Mouse (Mus musculus) liver, adult 2 months (tissue): ENCODE data around the gene Gm20388. TPM values are rescaled to one million over a fixed set of nuclear protein-coding genes. Genes with fewer than 3 reads are reported as not detected.

ENCODE experiments used
- DNase-seq: peaks from one replicate; pipeline ENCODE4 v3.0.0-alpha.2; 2011; ENCODE audit warnings: low read depth, low spot score; ENCODE audit errors: extremely low read depth
- H3K27ac ChIP-seq: fragments of 200-500 bp; replicated peaks from 2 replicates; pipeline ENCODE4 v1.5.1; 2012; ENCODE audit warnings: low read depth, mild to moderate bottlenecking, control low read depth, inconsistent platforms, low read length; ENCODE audit not compliant: insufficient read depth
- H3K27me3 ChIP-seq: fragments of 200-500 bp; 2 replicates; pipeline ENCODE4 v1.6.1; 2012; ENCODE audit warnings: mild to moderate bottlenecking, moderate library complexity, low read length, inconsistent platforms; ENCODE audit not compliant: control insufficient read depth, insufficient read depth
- H3K36me3 ChIP-seq: fragments of 200-500 bp; 2 replicates; pipeline ENCODE4 v1.6.1; 2012; ENCODE audit warnings: low read length, inconsistent platforms; ENCODE audit not compliant: control insufficient read depth, insufficient read depth
- H3K4me1 ChIP-seq: fragments of 200-500 bp; 2 replicates; pipeline ENCODE4 v1.6.1; 2011; ENCODE audit warnings: low read length; ENCODE audit not compliant: control insufficient read depth, insufficient read depth
- H3K4me3 ChIP-seq: fragments of 200-500 bp; 2 replicates; pipeline ENCODE4 v1.5.1; 2011; ENCODE audit warnings: low read depth, mild to moderate bottlenecking, control low read depth, low read length, moderate library complexity; ENCODE audit not compliant: insufficient read depth
- H3K79me2 ChIP-seq: fragments of 200-500 bp; 2 replicates; pipeline ENCODE4 v1.6.1; 2012; ENCODE audit warnings: inconsistent platforms, mild to moderate bottlenecking, low read length, moderate library complexity; ENCODE audit not compliant: control insufficient read depth, insufficient read depth
- H3K9ac ChIP-seq: fragments of 200-500 bp; 2 replicates; pipeline ENCODE4 v1.6.1; 2012; ENCODE audit warnings: low read depth, mild to moderate bottlenecking, control low read depth, inconsistent platforms, low read length
- CTCF ChIP-seq: fragments of 200-500 bp; IDR thresholded peaks from 2 replicates; pipeline ENCODE4 v1.5.1; 2011; ENCODE audit warnings: low read depth, low read length, control low read depth
- POLR2A ChIP-seq: fragments of 200-500 bp; IDR thresholded peaks from 2 replicates; pipeline ENCODE4 v1.6.1; 2011; ENCODE audit warnings: low read length, control low read depth; ENCODE audit not compliant: insufficient read depth; ENCODE audit errors: extremely low read depth
- WGBS: fragments of 180-500 bp; shearing (Covaris S2); methylation state at CpG from one replicate; pipeline ENCODE4 v1.1.7; 2018; 5-methylcytosine and 5-hydroxymethylcytosine counted together
- polyA plus RNA-seq: library from polyadenylated mRNA; depleted of rRNA; stranded (reverse); fragments of >200 nt; gene quantifications from 2 replicates; pipeline ENCODE4 v1.2.3, GENCODE M21; 2012
- total RNA-seq: library from RNA; depleted of rRNA; stranded (reverse); fragments of >200 nt; gene quantifications from 2 replicates; pipeline ENCODE4 v1.2.3, GENCODE M21; 2014

Gene Gm20388
- total and polyA plus RNA-seq, 2 experiments: 6.4 to 19.9 TPM

DNA sequence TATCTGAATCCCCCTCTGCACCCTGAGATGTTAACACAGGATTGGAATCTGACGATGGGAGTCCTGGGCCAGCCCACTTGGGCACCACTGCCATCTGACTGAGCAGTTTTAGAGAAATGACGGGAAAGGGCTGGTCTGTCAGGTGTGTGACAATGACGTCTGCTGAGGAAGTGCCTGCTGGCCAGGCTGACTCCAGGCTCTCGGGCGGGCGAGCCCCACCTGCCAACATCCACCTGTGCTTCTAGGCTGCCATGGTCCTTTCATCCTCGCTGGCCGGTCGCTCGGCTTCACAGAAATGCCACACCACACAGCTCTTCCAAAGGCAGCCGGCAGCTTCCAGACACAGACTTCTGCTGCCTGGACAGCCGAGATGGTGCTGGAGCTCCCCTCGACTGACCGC is 1689.2 kb downstream of the Gm20388 start:
- TF ChIP-seq CTCF (no peak), POLR2A (no peak)
- no peak for DNase-seq
- Histone ChIP-seq H3K4me1 (no peaks in the 10 kb centered on the region), H3K36me3 (peaks cover 31% of the 10 kb centered on the region), H3K9ac (no peak overlapping the region), H3K27me3 (no peaks in the 10 kb centered on the region), H3K27ac (no peak overlapping the region), H3K4me3 (no peak overlapping the region), H3K79me2 (no peaks in the 10 kb centered on the region)
- 91% methylated on average over 14 of the region's 14 CpGs for WGBS

DNA sequence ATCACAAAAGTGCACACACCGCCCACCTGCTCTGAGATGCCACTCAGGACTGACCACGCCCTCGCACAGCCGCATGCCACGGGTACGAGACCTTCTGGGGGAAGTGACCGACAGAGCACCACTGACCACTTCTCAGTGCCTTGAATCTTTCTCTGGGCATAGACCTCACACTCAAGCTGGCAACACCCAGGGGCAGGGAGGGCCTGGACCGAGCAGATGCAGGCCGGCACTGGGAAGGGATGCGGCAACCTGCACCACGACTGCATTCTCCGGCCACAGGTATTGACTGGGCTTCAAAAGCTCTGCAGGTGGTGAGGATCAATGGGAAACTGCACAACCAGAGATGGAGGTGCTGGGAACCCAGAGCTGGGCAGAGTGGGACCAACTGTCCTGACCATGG is 1691.8 kb downstream of the Gm20388 start:
- DNase-seq: no peak
- no peak overlapping the region for H3K27ac ChIP-seq
- H3K9ac ChIP-seq: no peak overlapping the region
- H3K36me3 ChIP-seq: peaks cover 35% of the 10 kb centered on the region
- 95% methylated on average over 12 of the region's 12 CpGs for WGBS
- no peak overlapping the region for H3K4me3 ChIP-seq
- TF ChIP-seq POLR2A: no peak
- TF ChIP-seq CTCF: no peak
- no peaks in the 10 kb centered on the region for H3K27me3 ChIP-seq
- H3K79me2 ChIP-seq: no peaks in the 10 kb centered on the region
- no peaks in the 10 kb centered on the region for H3K4me1 ChIP-seq

DNA sequence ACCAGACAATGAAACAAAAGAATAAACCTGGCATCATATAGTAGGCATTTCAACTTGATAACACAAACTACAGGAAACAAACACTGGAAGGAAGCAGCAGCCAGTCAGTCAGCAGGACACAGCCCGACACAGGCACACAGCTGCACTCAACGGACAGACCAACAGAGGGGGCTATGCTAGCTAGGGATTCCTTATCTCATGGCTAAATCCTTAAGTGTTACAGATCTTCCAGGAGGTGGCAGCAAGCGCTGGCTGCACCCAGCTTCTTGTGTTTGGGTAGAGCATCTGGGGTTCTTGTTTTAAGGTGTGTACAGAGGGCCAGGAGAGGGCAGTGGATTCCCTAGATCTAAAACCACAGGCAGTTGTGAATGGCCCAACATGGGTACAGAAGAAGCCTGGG is 1692.2 kb downstream of the Gm20388 start:
- Histone ChIP-seq H3K4me1 (no peaks in the 10 kb centered on the region), H3K27me3 (no peaks in the 10 kb centered on the region), H3K9ac (no peak overlapping the region), H3K79me2 (no peaks in the 10 kb centered on the region), H3K36me3 (peaks cover 31% of the 10 kb centered on the region), H3K4me3 (no peak overlapping the region), H3K27ac (no peak overlapping the region)
- TF ChIP-seq POLR2A (no peak), CTCF (peak; percentile 80)
- WGBS: 69% methylated on average over 3 of the region's 3 CpGs
- DNase-seq: peak; percentile 40

DNA sequence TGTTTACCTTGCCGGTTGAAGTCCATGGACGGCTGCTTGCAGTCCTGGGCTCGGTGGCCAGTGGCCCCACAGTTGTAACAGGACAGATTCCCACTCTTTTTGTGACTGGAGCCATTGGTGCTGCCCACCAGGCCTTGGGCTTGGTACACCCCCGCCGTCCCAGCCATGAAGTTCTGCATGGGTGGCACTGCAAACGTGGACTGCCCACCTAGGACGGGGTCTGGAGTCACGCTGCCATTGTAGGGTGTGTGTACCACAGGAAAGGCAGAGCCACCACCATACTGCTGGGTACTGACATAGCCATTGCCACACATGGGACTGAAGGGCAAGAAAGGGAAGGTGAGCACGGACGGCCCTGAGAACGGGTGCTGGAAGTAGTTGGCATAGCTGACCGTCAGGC is 1693.2 kb downstream of the Gm20388 start:
- peaks cover 30% of the 10 kb centered on the region for H3K36me3 ChIP-seq
- 90% methylated on average over 12 of the region's 12 CpGs for WGBS

DNA sequence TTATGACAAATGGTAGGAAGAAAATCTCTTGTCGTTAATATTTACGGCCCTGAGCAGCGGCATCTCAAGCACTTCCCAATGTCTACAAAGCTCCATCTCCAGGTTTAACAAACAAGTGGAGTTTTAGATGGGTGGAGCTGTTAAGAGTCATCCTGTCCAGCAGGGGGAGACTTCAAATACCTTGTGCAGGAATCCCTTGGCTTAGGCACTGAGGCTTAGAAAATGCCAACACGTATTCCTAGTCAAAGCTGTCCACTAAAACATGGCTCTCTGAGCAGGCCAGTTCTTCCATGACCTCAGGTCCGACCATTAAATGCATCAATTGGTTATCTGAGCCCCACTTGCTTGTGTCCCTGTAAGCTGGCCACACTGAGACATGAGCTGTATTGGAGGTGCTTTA is 1697.0 kb downstream of the Gm20388 start:
- H3K27me3 ChIP-seq: no peaks in the 10 kb centered on the region
- no peaks in the 10 kb centered on the region for H3K4me1 ChIP-seq
- no peak overlapping the region for H3K27ac ChIP-seq
- peak; percentile 57 for DNase-seq
- peaks cover 26% of the 10 kb centered on the region for H3K36me3 ChIP-seq
- 82% methylated on average over 5 of the region's 5 CpGs for WGBS
- no peak for TF ChIP-seq POLR2A
- 0 out of 2 replicates have a peak, but pooled peaks have one; percentile 0 for TF ChIP-seq CTCF
- peaks cover 16% of the 10 kb centered on the region; the same call in 1 of the 2 replicates for H3K79me2 ChIP-seq
- no peak overlapping the region for H3K4me3 ChIP-seq
- no peak overlapping the region for H3K9ac ChIP-seq

More for the DNA sequence above, 1693.2 kb downstream of the Gm20388 start:
- TF ChIP-seq POLR2A (no peak), CTCF (no peak)
- Histone ChIP-seq H3K79me2 (no peaks in the 10 kb centered on the region), H3K4me1 (no peaks in the 10 kb centered on the region), H3K9ac (no peak overlapping the region), H3K4me3 (no peak overlapping the region), H3K27me3 (no peaks in the 10 kb centered on the region), H3K27ac (no peak overlapping the region)
- DNase-seq: no peak

DNA sequence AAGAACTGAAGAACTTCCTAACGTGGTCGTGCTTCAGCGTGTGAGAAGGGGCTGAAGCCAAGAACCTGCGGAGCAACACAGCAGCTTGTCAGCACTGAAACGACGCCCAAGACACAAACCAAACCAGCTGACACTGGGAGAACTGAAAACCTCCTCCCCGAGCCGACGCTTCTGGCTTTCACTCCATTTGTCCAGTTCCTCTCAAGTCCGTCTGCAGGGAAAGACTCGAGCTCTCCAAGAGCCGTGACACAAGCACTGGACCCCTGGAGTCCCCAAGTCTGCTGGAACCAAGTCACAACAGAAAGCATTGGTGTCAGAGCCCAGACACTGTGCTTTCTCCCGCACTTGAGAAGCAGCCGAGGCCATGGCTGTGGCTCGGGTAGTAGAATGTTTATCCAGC is 1698.6 kb downstream of the Gm20388 start:
- H3K79me2 ChIP-seq: peaks cover 25% of the 10 kb centered on the region; the same call in 1 of the 2 replicates
- peaks cover 2% of the 10 kb centered on the region; the same call in 1 of the 2 replicates for H3K4me1 ChIP-seq
- H3K9ac ChIP-seq: no peak overlapping the region
- peaks cover 26% of the 10 kb centered on the region for H3K36me3 ChIP-seq
- H3K27ac ChIP-seq: no peak overlapping the region
- DNase-seq: no peak
- H3K27me3 ChIP-seq: no peaks in the 10 kb centered on the region
- TF ChIP-seq CTCF: no peak
- no peak overlapping the region for H3K4me3 ChIP-seq
- WGBS: 92% methylated on average over 15 of the region's 15 CpGs
